Mouse (Mus musculus): ENCODE measurements around the gene Rnf224. TPM values are rescaled to one million over a fixed set of nuclear protein-coding genes. Genes with fewer than 3 reads are reported as not detected.

Rnf224 gene
- total and polyA plus RNA-seq, 3 experiments, result 0.10 TPM; not detected in 2

- Histone ChIP-seq H3K27me3 (ENCODE audit: control insufficient read depth in 1 of 2, insufficient read depth in 2 of 2, low read length in 2 of 2) (no peaks in the 10 kb centered on the region), H3K36me3 (ENCODE audit: control insufficient read depth in 1 of 2, insufficient read depth in 2 of 2, low read length in 2 of 2) (peaks cover 6 to 8% of the 10 kb centered on the region in 2 experiments), H3K9me3 (replicated peaks; ENCODE audit: insufficient read depth, low read length) (no peaks in the 10 kb centered on the region), H3K79me2 (ENCODE audit: control insufficient read depth, insufficient read depth, low read length, poor library complexity) (peaks cover 17% of the 10 kb centered on the region), H3K4me3 (ENCODE audit: control insufficient read depth in 1 of 2, insufficient read depth in 1 of 2, low read depth in 2 of 2, low read length in 2 of 2) (peak overlapping the region; percentile 65 to 93), H3K4me1 (ENCODE audit: control insufficient read depth in 1 of 2, insufficient read depth in 2 of 2, low read length in 2 of 2) (peaks cover 6 to 18% of the 10 kb centered on the region in 2 experiments; a peak in 3 of 4 replicates), H3K27ac (ENCODE audit: control insufficient read depth, low read depth, low read length) (peak overlapping the region; percentile 100), H3K9ac (ENCODE audit: control insufficient read depth, low read depth, low read length, poor library complexity, severe bottlenecking) (peak overlapping the region; percentile 99)
- DNase-seq (ENCODE audit: low read depth, low spot score), result peak; percentile 99
- TF ChIP-seq MXI1 (IDR thresholded peaks at IDR 0.05; ENCODE audit: low read depth, low read length) (peak; percentile 74), UBTF (IDR thresholded peaks at IDR 0.05; ENCODE audit: borderline replicate concordance, insufficient read depth, low read depth, low read length) (no peak), ZKSCAN1 (IDR thresholded peaks at IDR 0.05; ENCODE audit: low read depth, low read length) (no peak), CHD2 (IDR thresholded peaks at IDR 0.05; ENCODE audit: low read length) (peak; percentile 80), ZNF384 (IDR thresholded peaks at IDR 0.05; ENCODE audit: low read depth, low read length) (peak; percentile 57), NRF1 (IDR thresholded peaks at IDR 0.05; ENCODE audit: insufficient read depth, low read depth, low read length, poor library complexity, severe bottlenecking) (peak; percentile 72), CHD1 (IDR thresholded peaks at IDR 0.05; ENCODE audit: low read depth, low read length) (peak; percentile 77; the same call in 1 of the 2 replicates), POLR2A (IDR thresholded peaks at IDR 0.05; ENCODE audit: control insufficient read depth in 1 of 2, insufficient read depth in 1 of 2, low read depth in 1 of 2, low read length in 2 of 2, poor library complexity in 1 of 2) (no peak; a peak in 1 of 4 replicates), MAX (IDR thresholded peaks at IDR 0.05; ENCODE audit: low read length) (peak; percentile 30; the same call in 1 of the 2 replicates), TAL1 (IDR thresholded peaks at IDR 0.05; ENCODE audit: low read length) (no peak), USF1 (IDR thresholded peaks at IDR 0.05; ENCODE audit: low read depth, low read length) (0 out of 2 replicates have a peak, but pooled peaks have one; percentile 9), TBP (IDR thresholded peaks at IDR 0.05; ENCODE audit: low read depth, low read length) (no peak), E2F4 (IDR thresholded peaks at IDR 0.05; ENCODE audit: borderline replicate concordance, low read depth, low read length) (no peak), GABPA (IDR thresholded peaks at IDR 0.05; ENCODE audit: low read depth, low read length) (no peak), HCFC1 (IDR thresholded peaks at IDR 0.05; ENCODE audit: low read depth, low read length) (peak; percentile 74), POLR2AphosphoS5 (IDR thresholded peaks at IDR 0.05; ENCODE audit: borderline replicate concordance, low read depth, low read length) (no peak), MYC (IDR thresholded peaks at IDR 0.05; ENCODE audit: low read depth, low read length) (no peak; the same call in 1 of the 2 replicates), CTCF (IDR thresholded peaks at IDR 0.05 in 2 of 3, conservative IDR thresholded peaks at IDR 0.05 in 1 of 3; ENCODE audit: control insufficient read depth in 1 of 3, insufficient read depth in 1 of 3, low read depth in 2 of 3, low read length in 3 of 3, poor library complexity in 1 of 3, severe bottlenecking in 1 of 3) (no peak), NELFE (IDR thresholded peaks at IDR 0.05; ENCODE audit: low read depth, low read length) (no peak), EP300 (IDR thresholded peaks at IDR 0.05; ENCODE audit: low read depth in 1 of 2, low read length in 2 of 2) (no peak), MEF2A (IDR thresholded peaks at IDR 0.05; ENCODE audit: extremely low read depth, insufficient replicate concordance, low read depth, low read length, poor library complexity, severe bottlenecking) (no peak), KAT2A (conservative IDR thresholded peaks at IDR 0.05; ENCODE audit: low read depth, low read length) (no peak; the same call in 1 of the 2 replicates), BHLHE40 (IDR thresholded peaks at IDR 0.05; ENCODE audit: borderline replicate concordance, low read depth, low read length) (no peak), MAFK (IDR thresholded peaks at IDR 0.05; ENCODE audit: borderline replicate concordance, low read depth, low read length) (no peak), MYB (IDR thresholded peaks at IDR 0.05; ENCODE audit: low read depth, low read length) (no peak), SMC3 (IDR thresholded peaks at IDR 0.05; ENCODE audit: low read depth, low read length) (no peak), MAZ (IDR thresholded peaks at IDR 0.05; ENCODE audit: low read depth, low read length) (peak; percentile 84; the same call in 1 of the 2 replicates), JUND (IDR thresholded peaks at IDR 0.05; ENCODE audit: low read depth, low read length) (no peak), RCOR1 (IDR thresholded peaks at IDR 0.05; ENCODE audit: low read depth, low read length) (no peak), ZMIZ1 (IDR thresholded peaks at IDR 0.05; ENCODE audit: low read depth, low read length) (peak; percentile 53; the same call in 1 of the 2 replicates), USF2 (IDR thresholded peaks at IDR 0.05; ENCODE audit: borderline replicate concordance in 1 of 2, insufficient read depth in 1 of 2, low read depth in 1 of 2, low read length in 2 of 2) (no peak), POLR2AphosphoS2 (IDR thresholded peaks at IDR 0.05; ENCODE audit: low read length) (no peak; the same call in 1 of the 2 replicates), TCF12 (IDR thresholded peaks at IDR 0.05; ENCODE audit: low read depth, low read length) (peak; percentile 12; the same call in 1 of the 2 replicates), RAD21 (IDR thresholded peaks at IDR 0.05; ENCODE audit: low read depth, low read length) (no peak)
These were observed 11.5 kb downstream of the Rnf224 start for GRCm38 (mm10) chr2:25224766-25225752.
